Mouse (Mus musculus) R1 (cell line): ENCODE measurements around the gene Gm20695.

ENCODE experiments used
- DNase-seq: peaks from one replicate; pipeline ENCODE4 v3.0.0-alpha.2; 2018; ENCODE audit warnings: low read depth, low spot score

The Gm20695 gene

DNA sequence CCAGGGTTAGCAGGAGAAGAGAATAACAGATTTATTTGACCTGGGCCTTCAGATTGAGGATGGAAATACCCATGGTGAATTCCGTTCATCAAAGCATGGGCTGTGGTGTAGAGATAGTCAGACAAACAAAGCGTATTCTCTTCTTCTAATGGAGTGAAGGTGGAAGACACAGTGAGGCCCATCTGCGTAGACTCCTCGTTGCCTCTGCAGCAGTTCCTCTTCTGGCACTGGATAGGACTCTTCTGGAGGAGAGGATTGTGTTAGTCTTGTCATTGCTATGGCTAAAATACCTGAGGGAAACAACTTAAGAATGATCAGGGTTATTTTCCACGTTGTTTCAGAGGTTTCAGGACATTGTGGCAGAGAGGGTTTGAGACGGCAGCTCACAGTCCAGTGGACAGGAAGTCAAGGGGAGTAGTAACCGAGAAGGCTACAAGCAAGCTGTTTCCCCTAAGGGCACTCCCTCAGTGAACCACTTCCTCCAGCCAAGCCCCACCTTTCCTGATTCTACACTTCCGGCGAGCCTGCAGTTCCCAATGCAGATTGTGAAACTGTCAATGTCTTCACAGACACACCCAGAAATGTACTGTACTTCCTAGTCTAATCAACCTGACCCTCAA is 10.8 kb downstream of the Gm20695 start:
- DNase-seq: peak; percentile 86

DNA sequence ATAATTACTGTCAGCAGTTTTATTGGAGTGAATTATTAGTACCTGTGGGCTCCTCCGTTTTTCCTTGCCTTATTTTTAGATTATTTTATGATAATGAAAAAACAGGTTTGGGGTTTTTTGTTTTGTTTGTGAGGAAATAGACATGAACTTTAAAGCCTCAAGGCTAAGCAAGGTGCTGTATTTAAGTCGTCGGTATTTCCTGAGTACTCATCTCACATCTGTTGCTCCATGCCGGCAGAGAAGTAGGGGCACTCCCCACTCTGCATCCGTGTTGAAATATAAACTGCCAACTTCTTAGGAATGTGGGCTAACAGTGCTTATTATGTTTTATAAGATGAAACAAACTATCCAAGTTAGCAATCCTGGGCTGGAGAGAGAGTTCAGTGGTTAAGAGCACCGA is 11.6 kb downstream of the Gm20695 start:
- DNase-seq: no peak

DNA sequence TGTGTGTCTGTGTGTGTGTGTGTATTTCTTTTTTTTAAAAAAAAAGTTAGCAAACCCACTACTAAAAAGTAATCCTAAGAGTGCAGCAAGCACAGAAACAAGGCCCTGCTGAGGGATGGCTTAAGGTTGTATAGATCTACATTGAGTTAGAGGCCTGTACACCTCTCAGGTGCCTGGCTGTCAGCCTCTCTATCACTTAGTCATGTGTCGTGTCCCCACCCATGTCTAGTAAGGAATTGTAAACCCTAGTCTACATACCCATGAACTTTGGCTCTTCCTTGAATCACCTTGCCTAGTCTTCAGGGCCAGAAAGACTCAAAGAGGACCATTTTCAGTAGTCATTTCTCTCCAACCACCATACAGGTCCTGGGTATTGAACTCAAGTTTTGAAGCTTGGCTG is 12.1 kb downstream of the Gm20695 start:
- DNase-seq: no peak

DNA sequence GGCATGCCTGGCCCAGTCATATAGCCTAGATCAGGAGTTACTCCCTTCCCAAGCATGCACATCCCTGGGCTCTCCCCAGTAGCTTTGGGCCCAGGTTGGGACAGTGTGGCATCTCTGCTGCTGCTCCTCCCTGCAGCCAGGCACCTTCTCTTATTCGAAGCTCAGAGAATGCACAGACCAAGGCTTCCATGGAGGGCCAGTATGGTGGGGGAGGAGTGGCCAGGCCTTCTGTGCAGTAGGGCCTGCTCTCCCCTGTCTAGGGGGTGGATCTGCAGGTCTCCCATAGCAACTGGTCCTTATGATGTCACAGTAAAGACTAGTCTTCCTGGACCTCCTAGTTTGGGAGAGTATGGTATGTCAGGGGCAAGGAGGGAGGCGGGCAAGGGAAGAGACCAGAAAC is 23.0 kb downstream of the Gm20695 start:
- no peak for DNase-seq

DNA sequence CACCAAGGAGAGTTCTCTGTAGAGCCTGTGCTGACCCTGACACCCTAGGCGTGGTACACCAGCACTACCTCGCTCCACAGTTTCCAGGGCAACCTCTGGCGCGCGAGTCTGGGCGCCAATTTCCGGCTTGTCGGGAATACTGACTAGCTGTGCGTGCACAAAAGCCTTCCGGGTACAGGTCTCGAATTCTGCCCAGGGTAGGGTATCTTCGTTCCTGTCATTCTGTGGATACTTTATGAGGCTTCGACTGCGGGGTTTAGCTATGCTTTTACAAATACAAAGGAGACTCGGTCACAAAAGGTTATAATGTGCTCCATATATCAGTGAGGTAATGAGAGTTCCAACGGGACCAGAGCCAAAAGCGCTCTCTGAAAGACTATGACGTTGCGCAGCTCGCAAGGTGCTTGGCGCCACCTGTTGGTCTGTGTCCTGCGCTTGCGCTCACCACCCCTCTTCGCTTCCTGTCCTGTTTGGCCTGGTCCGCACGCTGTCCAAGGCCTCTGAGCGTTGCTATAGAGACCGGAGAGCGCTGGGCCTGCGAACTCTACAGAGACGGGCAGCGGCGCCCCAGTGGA is 24.2 kb downstream of the Gm20695 start, which contains the start of the genes 1700037C18Rik and Cluap1:
Gene 1700037C18Rik, minus strand, starts transcription at position 153 of the 575 bp plus-strand sequence.
Gene Cluap1, plus strand, starts transcription at position 265 of the 575 bp plus-strand sequence.
- DNase-seq: peak; percentile 96

DNA sequence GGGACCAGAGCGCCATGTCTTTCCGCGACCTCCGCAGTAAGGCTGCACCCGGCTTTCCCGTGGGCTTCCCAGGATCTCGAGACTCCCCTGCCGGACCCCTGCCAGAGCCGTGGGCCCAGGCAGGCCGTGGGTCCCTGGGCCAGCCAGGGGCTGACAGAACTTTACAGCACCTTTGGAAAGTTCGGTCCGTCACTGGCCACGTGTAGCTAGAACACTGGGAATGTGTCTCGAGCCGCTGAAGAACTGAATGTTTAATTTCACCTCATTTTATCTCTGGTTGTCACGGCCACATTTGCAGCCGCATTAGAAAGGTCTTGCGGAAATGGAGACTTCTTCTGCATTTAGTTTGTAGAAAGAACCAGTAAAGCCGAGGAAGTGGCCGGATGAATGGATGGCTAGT is 24.7 kb downstream of the Gm20695 start:
- no peak for DNase-seq

DNA sequence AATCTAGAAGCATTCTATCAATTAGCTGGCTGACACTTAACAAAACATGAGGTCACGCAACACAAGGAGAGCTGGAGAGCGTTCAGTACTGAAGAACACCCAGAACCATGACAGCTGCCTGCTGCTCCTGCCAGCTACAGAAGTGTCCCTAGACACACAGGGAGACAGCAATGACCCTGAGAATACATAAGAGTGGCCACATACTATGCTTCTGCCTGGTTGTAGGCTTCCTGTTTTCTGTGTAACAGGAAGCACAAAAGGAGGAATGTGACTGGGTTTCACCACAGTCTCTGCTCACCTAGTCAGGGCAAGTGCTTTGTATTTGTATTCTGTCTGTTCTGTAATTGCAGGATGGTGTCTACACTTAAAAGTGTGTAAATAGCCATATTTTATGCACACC is 36.3 kb downstream of the Gm20695 start:
- DNase-seq: no peak

DNA sequence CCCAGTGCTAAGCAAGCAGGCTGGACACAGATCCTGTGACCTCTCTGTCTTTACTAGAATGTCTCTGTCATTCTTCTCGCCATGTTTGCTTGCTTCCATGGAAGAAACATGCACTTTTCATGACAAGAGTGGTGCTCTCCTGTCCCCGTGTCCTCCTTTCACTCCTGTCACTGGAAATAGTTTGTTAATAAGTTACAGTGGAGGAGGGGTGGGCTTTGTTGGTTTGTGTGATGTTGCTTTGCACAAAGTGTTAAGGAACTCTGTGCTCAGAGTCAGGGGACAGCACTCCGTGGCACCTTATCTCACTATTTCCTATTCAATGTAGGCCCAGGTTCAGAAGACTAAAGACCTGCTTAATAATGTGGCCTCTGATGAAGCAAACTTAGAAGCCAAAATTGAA is 39.1 kb downstream of the Gm20695 start:
- no peak for DNase-seq

DNA sequence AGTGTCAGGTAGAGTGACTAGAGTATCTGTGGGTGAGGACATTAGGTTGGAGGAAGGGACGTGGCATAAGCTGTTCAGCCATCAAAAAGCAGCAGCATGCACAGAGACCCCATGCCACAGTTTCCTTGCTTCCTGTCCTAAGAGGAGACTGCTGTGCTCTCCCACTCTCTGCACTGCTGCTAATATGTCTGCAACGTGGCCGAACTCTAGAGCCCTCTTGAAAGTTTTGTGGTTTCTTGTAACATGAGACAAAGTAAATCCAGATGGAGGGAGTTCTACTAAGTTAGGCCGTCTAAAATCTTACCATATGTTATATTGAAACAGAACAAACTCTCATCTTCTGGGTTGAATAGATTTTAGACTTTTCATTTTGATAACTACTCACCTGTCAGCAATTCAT is 39.5 kb downstream of the Gm20695 start:
- DNase-seq: no peak

DNA sequence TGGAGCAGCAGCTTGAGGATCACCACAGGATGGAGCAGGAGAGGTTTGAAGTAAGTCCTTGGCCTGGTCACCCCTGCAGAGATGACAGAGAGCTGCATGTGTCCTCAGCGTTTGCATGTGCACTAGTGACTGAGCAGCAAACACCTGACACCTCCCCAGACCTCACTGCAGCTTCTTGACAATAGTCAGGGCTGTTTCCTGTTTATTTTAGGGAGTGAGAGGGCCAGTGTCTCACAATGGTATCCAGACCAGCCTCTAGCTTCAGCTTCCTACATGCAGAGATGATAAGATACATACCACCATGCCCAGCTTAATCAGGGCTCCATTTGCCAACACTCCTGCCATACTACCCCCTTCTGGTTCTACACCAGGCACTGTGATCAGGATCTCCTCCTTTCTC is 44.1 kb downstream of the Gm20695 start:
- DNase-seq: no peak

DNA sequence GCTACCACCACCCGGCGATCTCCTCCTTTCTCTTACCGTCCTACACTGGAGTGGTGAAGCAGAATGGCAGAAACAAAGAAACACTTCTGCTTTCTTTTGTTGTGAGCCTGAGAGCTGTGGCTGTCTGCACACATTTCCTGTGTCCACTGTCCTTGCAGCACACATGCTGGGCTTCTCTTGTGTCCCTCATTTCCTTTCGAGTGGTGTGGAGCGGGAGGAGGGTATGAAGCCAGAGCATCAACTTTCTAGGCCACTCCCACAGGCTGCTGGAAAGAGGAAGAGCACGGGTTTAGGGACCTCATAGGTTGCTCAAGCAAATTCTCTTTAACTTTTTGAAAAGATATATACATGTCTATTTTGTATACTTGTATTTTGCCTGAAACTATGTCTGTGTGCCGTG is 44.7 kb downstream of the Gm20695 start:
- DNase-seq: peak; percentile 59

DNA sequence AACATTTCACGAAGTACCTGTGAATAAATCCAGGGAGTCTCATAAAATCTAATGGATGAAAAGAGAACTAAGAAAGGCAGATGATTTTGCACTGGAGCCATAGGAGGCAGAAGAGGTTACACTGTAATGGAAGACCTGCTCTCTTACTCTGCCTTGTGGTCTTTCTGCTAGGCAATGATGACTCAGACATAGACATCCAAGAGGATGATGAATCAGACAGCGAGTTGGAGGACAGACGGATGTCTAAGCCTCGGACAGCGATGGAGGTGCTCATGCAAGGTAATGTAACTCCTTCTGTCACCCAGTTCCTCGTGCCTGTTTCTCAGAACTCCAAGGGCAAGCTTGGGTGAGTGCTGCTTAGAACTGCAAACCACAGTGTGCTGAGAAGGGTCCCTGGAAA is 49.1 kb downstream of the Gm20695 start:
- DNase-seq: no peak

DNA sequence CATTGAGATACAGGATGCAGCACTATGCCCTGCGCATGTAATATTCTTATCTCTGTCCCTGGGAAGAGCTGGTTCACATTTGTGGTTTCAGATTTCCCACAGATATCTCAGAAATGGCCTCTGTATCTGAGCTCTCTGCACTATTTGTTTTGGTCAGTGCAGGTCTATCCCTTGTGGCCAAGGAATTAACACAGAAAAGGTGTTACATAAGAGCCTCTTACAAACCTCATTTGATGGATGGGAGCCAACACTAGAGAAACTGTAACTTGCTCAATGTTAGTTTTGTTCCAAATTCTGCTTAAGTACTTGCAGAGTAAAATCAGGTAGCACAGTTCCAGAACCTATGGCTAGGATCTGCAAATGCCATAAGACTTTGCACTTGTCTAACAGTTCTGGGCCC is 49.6 kb downstream of the Gm20695 start:
- no peak for DNase-seq

DNA sequence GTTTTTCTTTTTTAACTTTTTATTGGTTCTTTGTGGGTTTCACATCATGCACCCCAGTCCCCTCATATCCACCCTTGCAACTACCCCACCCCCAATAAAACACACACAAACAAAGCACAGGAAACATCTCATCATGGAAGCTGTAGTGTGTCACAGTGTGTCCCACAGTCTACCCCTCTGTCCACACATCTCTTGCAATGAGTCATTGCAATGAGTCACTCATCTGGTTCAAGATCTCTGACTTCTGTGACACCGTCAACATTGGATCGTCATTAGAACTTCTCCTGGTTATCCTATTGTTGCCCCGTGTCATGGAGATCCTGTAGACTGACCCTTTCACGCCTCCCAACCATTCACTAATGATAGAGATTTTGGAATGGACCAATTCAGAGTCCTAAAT is 50.3 kb downstream of the Gm20695 start:
- no peak for DNase-seq

DNA sequence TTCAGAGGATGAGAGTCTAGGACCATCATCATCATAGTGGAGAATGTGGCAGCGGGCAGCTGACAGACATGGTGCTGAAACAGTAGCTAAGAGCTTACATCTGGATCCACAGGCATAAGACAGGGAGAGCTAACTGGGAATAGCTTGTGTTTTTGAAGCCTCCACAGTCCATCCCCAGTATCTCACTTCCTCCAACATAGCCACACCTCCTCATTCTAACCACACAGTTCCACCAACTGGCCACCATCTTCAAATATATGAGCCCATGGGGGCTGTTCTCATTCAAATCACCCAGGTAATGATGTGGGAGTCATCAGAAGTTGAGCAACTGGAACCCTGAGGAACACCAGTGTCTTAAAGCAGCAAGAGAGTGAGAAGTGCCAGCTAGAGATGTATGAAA is 66.7 kb downstream of the Gm20695 start:
- DNase-seq: no peak

DNA sequence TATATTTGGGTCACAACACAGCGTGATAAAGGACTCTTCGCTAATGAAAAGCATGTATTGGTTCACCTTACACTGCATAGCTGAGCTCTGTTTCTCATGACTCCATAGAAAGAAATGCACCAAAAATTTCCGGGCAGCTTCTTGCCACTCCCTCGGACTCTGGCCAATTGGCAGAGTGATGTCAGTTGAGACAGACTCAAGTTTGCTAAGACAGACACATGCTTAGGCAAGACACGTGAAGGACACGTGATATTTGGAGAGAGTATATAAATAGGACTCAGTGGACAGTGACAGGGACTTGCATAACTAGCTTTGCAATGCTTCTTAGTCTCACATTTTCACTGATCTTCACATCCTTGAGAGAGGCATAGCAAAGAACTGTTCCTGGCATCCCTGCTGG is 71.9 kb downstream of the Gm20695 start:
- no peak for DNase-seq

DNA sequence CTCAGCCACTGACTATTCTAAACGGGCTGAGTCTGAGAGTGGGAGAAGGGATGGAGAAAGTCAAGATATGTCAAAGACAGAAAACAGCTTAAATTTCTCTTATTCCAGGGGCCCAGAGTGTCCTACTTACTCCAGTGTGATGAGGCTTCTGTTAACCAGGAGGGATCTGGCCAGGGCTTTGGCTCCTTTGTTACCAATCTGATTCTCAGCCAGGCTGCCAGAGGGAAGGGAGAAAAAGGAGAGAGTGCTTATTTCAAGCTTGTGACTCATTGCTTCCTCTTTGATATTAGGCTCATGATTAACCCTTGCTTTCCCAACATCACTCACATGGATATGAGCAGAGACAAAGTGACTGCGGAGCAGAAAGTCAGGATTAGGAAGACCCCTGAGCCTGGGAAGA is 74.8 kb downstream of the Gm20695 start:
- no peak for DNase-seq

DNA sequence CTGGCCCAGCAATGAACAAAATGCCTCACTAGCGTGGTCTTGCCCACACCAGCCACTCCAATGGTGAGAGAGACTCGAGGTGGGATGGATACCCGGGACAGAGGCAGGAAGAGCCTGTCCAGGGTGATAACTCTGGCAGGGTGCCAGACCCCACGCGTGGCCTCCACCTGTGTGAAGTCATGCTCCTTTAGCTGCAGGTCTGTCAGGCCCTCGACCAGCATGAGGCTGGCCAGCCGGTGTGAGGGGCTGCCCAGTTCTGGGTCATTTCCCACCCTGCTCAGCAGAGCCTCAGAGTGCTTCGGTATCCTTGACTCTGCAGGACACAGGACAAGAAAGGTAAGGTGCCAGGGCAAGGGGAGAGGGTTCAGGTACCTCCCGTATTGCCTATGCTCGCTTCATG is 80.5 kb downstream of the Gm20695 start:
- no peak for DNase-seq

DNA sequence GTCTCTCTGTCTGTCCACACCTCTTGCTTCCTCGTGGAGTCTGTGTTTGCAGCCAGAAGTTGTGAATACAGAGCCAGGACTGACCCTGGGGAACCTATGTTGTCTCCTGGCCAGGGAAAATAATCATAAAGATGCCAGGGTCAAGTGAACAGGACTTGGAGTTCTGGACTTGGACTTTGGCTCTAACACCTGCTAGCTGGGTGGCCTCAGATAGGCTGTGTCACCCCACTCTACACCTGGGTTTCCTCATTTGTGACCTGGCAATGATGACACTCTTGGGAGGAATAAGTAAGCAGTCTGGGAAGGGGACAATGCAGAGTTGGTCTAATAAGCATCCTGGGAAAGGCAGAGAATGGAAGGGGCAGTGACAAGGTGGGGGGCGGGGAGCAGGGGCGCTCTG is 81.1 kb downstream of the Gm20695 start:
- DNase-seq: no peak
